Mouse (Mus musculus) adrenal gland, adult 2 months (tissue): ENCODE data around the gene Taldo1. TPM values are rescaled to one million over a fixed set of nuclear protein-coding genes. Genes with fewer than 3 reads are reported as not detected.

Source experiments
- DNase-seq: peaks from one replicate; pipeline ENCODE4 v3.0.0; 2021
- long read RNA-seq: library from polyadenylated mRNA; stranded (forward); transcript quantifications from one replicate; pipeline ENCODE4 v2.0.0, GENCODE M21; 2021
- polyA plus RNA-seq: library from polyadenylated mRNA; depleted of rRNA; stranded (reverse); fragments of >200 nt; gene quantifications from 2 replicates; pipeline ENCODE4 v1.2.3, GENCODE M21; 2012; rRNA removed
- total RNA-seq, 2 experiments: library from RNA; stranded (reverse); gene quantifications; 2 replicates each; pipeline ENCODE4 v1.2.3; 2021

The Taldo1 gene
- total RNA-seq (100 to 1,000 TPM; 640 to 700 TPM), polyA plus RNA-seq (260 and 309 TPM in 2 replicates)
- long read RNA-seq, transcript Taldo1-201 (8 exons, 1,229 nt) = major isoform, 757 of 806 reads
- long read RNA-seq, partial matches to known transcripts = 26 of 806 reads
- long read RNA-seq, other reads (novel, unspliced or antisense) = 20 of 806 reads

- peak; percentile 98 for DNase-seq
These were observed at the start of gene Taldo1 for GRCm38 (mm10) chr7:141391625-141392551. TSS of gene Taldo1 (plus strand) at chr7:141392199.

GRCm38 (mm10) chr7:141343230-141343629 is 48.8 kb upstream of the Taldo1 start:
- no peak for DNase-seq

GRCm38 (mm10) chr7:141343696-141344095 is 48.3 kb upstream of the Taldo1 start:
- DNase-seq = no peak

- DNase-seq = no peak
These were observed 47.2 kb upstream of the Taldo1 start for GRCm38 (mm10) chr7:141344787-141345186.

GRCm38 (mm10) chr7:141351061-141351460 is 40.9 kb upstream of the Taldo1 start:
- no peak for DNase-seq

GRCm38 (mm10) chr7:141355051-141355450 is 36.9 kb upstream of the Taldo1 start:
- DNase-seq = no peak

- no peak for DNase-seq
These were observed 36.2 kb upstream of the Taldo1 start for GRCm38 (mm10) chr7:141355626-141356326.

- no peak for DNase-seq
These were observed 35.0 kb upstream of the Taldo1 start for GRCm38 (mm10) chr7:141356971-141357370.

GRCm38 (mm10) chr7:141361510-141361909 is 30.5 kb upstream of the Taldo1 start:
- DNase-seq = no peak

GRCm38 (mm10) chr7:141363106-141363751 is 28.8 kb upstream of the Taldo1 start:
- DNase-seq = peak; percentile 71

GRCm38 (mm10) chr7:141363752-141364125 is 28.3 kb upstream of the Taldo1 start:
- DNase-seq = no peak

- no peak for DNase-seq
These were observed 27.5 kb upstream of the Taldo1 start for GRCm38 (mm10) chr7:141364349-141365048.

- no peak for DNase-seq
These were observed 27.0 kb upstream of the Taldo1 start for GRCm38 (mm10) chr7:141365049-141365445.

- DNase-seq = no peak
These were observed 24.6 kb upstream of the Taldo1 start for GRCm38 (mm10) chr7:141367358-141367757.

GRCm38 (mm10) chr7:141369918-141370317 is 22.1 kb upstream of the Taldo1 start:
- DNase-seq = no peak

- peak; percentile 82 for DNase-seq
These were observed 19.9 kb upstream of the Taldo1 start for GRCm38 (mm10) chr7:141371942-141372595.

- peak; percentile 50 for DNase-seq
These were observed 18.4 kb upstream of the Taldo1 start for GRCm38 (mm10) chr7:141373611-141374010.

GRCm38 (mm10) chr7:141374399-141374798 is 17.6 kb upstream of the Taldo1 start:
- DNase-seq = no peak

GRCm38 (mm10) chr7:141379584-141379983 is 12.4 kb upstream of the Taldo1 start:
- DNase-seq = no peak

- no peak for DNase-seq
These were observed 10.7 kb upstream of the Taldo1 start for GRCm38 (mm10) chr7:141381068-141381835.
